Mouse (Mus musculus) thymus, adult 2 months (tissue): ENCODE measurements at regions not wholly inside any gene's neighbourhood (a gene's known extent, or its start where the extent isn't known, plus 50 kb on each side); places are given as distances from the start of the nearest gene placed in this dataset.

Source experiments
- DNase-seq: peaks from one replicate; pipeline ENCODE4 v3.0.0; 2021
- H3K27ac ChIP-seq: fragments of 200-500 bp; 2 replicates; pipeline ENCODE4 v1.5.1; 2012; ENCODE audit warnings: low read length, control low read depth; ENCODE audit not compliant: control insufficient read depth, insufficient read depth
- H3K27me3 ChIP-seq: fragments of 200-500 bp; 2 replicates; pipeline ENCODE4 v1.6.1; 2012; ENCODE audit warnings: mild to moderate bottlenecking, low read length, moderate library complexity, mixed read lengths; ENCODE audit not compliant: control insufficient read depth, insufficient read depth
- H3K36me3 ChIP-seq: fragments of 200-500 bp; 2 replicates; pipeline ENCODE4 v1.6.1; 2012; ENCODE audit warnings: mild to moderate bottlenecking, low read length, moderate library complexity; ENCODE audit not compliant: control insufficient read depth, insufficient read depth
- H3K4me1 ChIP-seq: fragments of 200-500 bp; replicated peaks from 2 replicates; pipeline ENCODE4 v1.6.1; 2012; ENCODE audit warnings: low read length; ENCODE audit not compliant: control insufficient read depth, insufficient read depth
- H3K4me3 ChIP-seq: fragments of 200-500 bp; 2 replicates; pipeline ENCODE4 v1.5.1; 2012; ENCODE audit warnings: mild to moderate bottlenecking, low read length, control low read depth, moderate library complexity; ENCODE audit not compliant: control insufficient read depth, insufficient read depth
- CTCF ChIP-seq: fragments of 200-500 bp; IDR thresholded peaks from 2 replicates; pipeline ENCODE4 v1.5.1; 2012; ENCODE audit warnings: mild to moderate bottlenecking, control low read depth, low read length, moderate library complexity, borderline replicate concordance; ENCODE audit not compliant: control insufficient read depth, poor library complexity, insufficient read depth; ENCODE audit errors: extremely low read depth
- POLR2A ChIP-seq: fragments of 200-500 bp; IDR thresholded peaks from 2 replicates; pipeline ENCODE4 v1.6.1; 2012; ENCODE audit warnings: mild to moderate bottlenecking, low read length, control low read depth, moderate library complexity; ENCODE audit not compliant: control insufficient read depth, poor library complexity, insufficient read depth; ENCODE audit errors: extremely low read depth
- WGBS: fragments of 180-500 bp; shearing (Covaris S2); methylation state at CpG from one replicate; pipeline ENCODE4 v1.1.7; 2018; 5-methylcytosine and 5-hydroxymethylcytosine counted together

DNA sequence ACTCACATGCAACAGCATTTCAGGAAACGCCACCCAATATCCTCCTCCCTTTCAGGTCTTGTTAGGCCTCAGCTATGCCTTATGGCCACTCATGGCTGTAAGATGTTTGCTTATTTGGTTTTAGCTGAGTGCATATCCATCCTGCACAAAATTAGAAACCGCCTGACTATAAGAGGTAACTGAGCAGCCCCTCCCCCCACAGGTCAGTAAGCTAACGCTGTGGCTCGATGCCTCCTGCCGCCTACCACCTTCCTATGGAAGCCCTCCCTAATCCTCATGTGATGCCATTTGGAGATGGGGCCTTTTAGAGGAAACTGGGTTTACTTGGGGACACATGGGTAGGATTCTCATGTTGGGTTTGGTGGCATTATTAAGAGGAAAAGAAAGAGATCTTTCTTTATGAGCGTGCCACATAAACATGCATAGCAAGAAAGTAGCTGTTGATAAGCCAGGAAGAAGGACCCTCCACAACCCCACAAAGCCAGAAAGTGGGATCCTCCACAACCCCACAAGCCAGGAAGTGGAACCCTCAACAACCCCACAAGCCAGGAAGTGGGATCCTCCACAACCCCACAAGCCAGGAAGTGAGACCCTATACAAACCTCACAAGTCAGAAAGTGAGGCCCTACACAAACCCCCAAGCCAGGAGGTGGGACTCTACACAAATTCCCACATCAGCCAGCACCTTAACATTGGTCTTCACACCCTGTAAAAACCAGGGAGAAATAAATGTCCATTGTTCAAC lies 134.5 kb downstream of the Tmem17 start:
- no peaks in the 10 kb centered on the region for H3K36me3 ChIP-seq
- H3K4me3 ChIP-seq: no peak overlapping the region
- H3K27me3 ChIP-seq: no peaks in the 10 kb centered on the region
- 69% methylated on average over 6 of the region's 6 CpGs for WGBS
- peak; percentile 31 for DNase-seq
- H3K4me1 ChIP-seq: peaks cover 14% of the 10 kb centered on the region
- TF ChIP-seq POLR2A: no peak
- TF ChIP-seq CTCF: no peak
- H3K27ac ChIP-seq: no peak overlapping the region

DNA sequence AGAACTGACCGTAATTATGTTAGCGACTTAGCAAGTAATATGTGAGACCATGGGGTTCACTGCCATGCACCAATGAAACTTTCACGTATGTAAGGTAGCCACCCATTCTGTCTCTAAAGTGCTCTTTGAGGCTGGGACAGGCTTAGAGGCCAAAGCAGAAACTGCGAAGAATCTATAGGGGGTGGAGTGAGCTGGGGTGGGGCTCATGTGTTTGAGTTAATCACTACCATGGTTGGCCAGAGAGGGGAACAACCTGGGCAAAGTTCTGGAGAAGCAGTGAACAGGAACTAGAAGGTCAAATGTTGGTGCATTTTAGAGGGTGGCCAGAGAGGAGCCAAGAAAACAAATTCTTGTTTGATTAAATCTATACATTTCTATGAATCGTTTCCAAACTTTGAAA lies 136.4 kb downstream of the Tmem17 start:
- Histone ChIP-seq H3K4me3 (no peak overlapping the region), H3K27ac (no peak overlapping the region), H3K36me3 (no peaks in the 10 kb centered on the region), H3K4me1 (peaks cover 14% of the 10 kb centered on the region), H3K27me3 (no peaks in the 10 kb centered on the region)
- no peak for DNase-seq
- TF ChIP-seq POLR2A (no peak), CTCF (no peak)
- WGBS: 89% methylated on average over 5 of the region's 5 CpGs

DNA sequence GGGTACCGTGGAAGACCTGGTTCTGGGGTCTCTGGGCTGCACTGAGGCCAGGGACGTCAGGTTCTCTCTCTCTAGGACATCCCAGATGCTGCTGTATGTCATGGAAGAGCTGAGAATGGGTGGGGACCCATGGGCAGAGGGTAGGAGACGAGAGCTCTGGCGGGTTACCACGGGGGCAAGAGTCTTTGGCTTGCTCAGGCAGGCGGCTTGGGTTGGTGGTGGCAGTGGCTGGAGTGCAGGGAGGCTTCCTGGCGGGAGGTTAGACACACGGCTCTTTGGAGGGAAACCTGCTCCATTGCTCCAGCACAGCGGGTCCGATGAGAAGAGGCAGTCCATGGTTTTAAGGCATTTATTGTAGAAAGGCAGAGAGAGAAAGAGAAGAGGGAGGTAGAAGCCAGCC lies 138.9 kb downstream of the Tmem17 start:
- Histone ChIP-seq H3K36me3 (no peaks in the 10 kb centered on the region), H3K27me3 (no peaks in the 10 kb centered on the region), H3K4me1 (peaks cover 13% of the 10 kb centered on the region), H3K27ac (no peak overlapping the region), H3K4me3 (no peak overlapping the region)
- 93% methylated on average over 10 of the region's 10 CpGs for WGBS
- DNase-seq: no peak
- TF ChIP-seq CTCF (no peak), POLR2A (no peak)

DNA sequence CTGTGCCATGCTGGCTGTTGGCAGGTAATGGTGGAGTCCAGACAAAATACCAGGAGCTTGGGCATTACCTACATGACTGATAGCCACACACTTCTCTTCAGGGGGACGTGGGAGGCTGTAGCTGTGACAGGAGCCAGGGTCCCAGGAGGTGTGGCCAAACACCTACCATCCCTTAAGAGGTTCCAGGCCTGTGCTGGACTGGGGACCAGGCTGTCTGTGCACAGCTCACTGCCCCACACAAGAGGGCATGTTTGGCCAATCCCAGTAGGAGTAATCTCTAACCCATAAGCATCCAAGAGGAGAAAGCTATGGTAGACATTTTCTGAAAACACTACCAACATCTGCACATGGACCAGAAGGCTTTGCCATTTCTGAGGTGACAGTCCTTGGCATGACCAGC lies 139.4 kb downstream of the Tmem17 start:
- Histone ChIP-seq H3K36me3 (no peaks in the 10 kb centered on the region), H3K27ac (no peak overlapping the region), H3K27me3 (no peaks in the 10 kb centered on the region), H3K4me3 (no peak overlapping the region), H3K4me1 (peaks cover 8% of the 10 kb centered on the region)
- 96% methylated on average over 1 of the region's 1 CpGs for WGBS
- TF ChIP-seq POLR2A (no peak), CTCF (no peak)
- DNase-seq: no peak

DNA sequence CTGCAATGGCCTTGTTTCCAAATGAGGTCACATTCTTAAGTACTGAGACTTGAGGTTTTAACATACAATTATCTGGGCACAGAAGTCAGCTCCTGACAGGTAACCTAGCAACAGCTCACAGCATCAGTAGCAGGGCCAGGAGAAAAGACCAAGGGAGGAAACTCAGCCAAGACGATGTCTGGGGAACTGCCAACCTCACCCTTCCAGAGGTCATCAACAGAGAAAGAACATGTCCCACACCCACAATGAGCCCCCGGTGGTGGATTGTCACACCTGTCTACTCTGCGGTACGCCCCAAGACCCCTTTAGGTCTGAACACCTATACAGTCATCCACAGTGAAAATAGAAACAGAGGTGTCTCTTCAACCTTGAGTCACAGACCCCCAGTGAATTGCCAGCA lies 140.0 kb downstream of the Tmem17 start:
- Histone ChIP-seq H3K4me1 (peaks cover 2% of the 10 kb centered on the region), H3K27me3 (no peaks in the 10 kb centered on the region), H3K4me3 (no peak overlapping the region), H3K27ac (no peak overlapping the region), H3K36me3 (no peaks in the 10 kb centered on the region)
- TF ChIP-seq CTCF: no peak
- no peak for TF ChIP-seq POLR2A
- 85% methylated on average over 4 of the region's 4 CpGs for WGBS
- DNase-seq: no peak

DNA sequence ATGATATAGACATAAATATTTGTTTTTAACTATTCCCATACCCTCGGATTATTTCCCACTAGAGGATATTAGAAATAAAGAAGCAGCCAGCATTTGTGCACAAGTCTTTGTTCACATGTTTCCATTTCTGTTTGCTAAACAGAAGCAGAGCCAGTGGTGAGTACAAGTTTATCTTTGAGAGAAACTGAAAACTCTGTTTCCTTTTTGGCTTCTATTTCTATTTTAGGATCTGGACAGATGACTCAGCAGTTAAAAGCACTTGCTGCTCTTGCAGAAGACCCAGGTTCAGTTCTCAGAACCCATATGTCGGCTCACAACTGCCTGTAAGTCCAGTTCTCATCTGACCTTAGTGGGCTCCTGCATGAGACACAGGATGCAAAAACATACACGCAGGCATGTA lies 141.0 kb downstream of the Tmem17 start:
- Histone ChIP-seq H3K4me3 (no peak overlapping the region), H3K27me3 (no peaks in the 10 kb centered on the region), H3K27ac (no peak overlapping the region), H3K4me1 (no peaks in the 10 kb centered on the region), H3K36me3 (no peaks in the 10 kb centered on the region)
- TF ChIP-seq POLR2A (no peak), CTCF (no peak)
- DNase-seq: no peak
- 8% methylated on average over 3 of the region's 3 CpGs for WGBS

DNA sequence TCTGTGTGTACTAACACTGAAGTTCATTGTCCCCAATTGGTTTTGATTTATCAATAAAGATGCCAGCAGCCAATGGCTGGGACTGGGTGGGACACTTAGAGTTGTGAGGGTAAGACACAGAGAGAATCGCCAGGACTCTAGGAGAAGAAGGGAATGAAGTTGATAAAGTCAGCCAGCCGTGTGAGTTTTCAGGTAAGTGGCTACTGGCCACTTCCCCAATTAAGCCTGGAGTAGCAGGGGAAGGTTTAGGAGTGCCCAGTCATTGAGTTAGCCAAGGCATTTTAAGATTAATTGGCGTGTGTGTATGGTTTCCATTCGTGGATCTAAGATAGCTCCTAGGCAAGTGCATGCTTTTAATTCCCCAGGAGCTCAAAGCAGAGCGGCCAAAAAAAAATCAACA lies 141.5 kb downstream of the Tmem17 start:
- no peak for DNase-seq
- Histone ChIP-seq H3K27me3 (no peaks in the 10 kb centered on the region), H3K4me1 (no peaks in the 10 kb centered on the region), H3K36me3 (no peaks in the 10 kb centered on the region), H3K4me3 (no peak overlapping the region), H3K27ac (no peak overlapping the region)
- no peak for TF ChIP-seq POLR2A
- TF ChIP-seq CTCF: no peak
- 35% methylated on average over 5 of the region's 5 CpGs for WGBS
